Mouse (Mus musculus) ES-E14 (cell line): ENCODE data around the gene Olfr560. TPM values are rescaled to one million over a fixed set of nuclear protein-coding genes. Genes with fewer than 3 reads are reported as not detected.

Experiments
- DNase-seq: peaks from one replicate; pipeline ENCODE4 v3.0.0-alpha.2; 2013; ENCODE audit warnings: low read depth, low spot score
- H3K27ac ChIP-seq: 2 replicates; pipeline ENCODE4 v1.5.1; 2012; ENCODE audit warnings: low read depth, mild to moderate bottlenecking, low read length, moderate library complexity, mixed read lengths; ENCODE audit not compliant: poor library complexity, insufficient read depth, severe bottlenecking
- H3K36me3 ChIP-seq: 2 replicates; pipeline ENCODE4 v1.6.1; 2012; ENCODE audit warnings: mild to moderate bottlenecking, low read length, moderate library complexity, mixed read lengths; ENCODE audit not compliant: control insufficient read depth, poor library complexity, insufficient read depth, severe bottlenecking
- H3K4me1 ChIP-seq, 2 experiments: fragments of 150-350 bp in 1 of 2; sonication (generic) in 1 of 2; 2 replicates each; pipeline ENCODE4 v1.6.1; 2012; ENCODE audit warnings: low read length in 2 of 2, mild to moderate bottlenecking in 1 of 2, mixed read lengths in 1 of 2; ENCODE audit not compliant: control insufficient read depth in 2 of 2, insufficient read depth in 2 of 2, poor library complexity in 1 of 2
- H3K4me3 ChIP-seq, 2 experiments: fragments of 150-350 bp in 1 of 2; sonication (generic) in 1 of 2; 2 replicates each; pipeline ENCODE4 v1.5.1; 2012; ENCODE audit warnings: low read length in 2 of 2, low read depth in 1 of 2, mild to moderate bottlenecking in 1 of 2, mixed read lengths in 1 of 2; ENCODE audit not compliant: insufficient read depth in 1 of 2, poor library complexity in 1 of 2, severe bottlenecking in 1 of 2
- H3K9ac ChIP-seq: 2 replicates; pipeline ENCODE4 v1.6.1; 2012; ENCODE audit warnings: low read depth, mild to moderate bottlenecking, low read length, mixed read lengths; ENCODE audit not compliant: poor library complexity, insufficient read depth, severe bottlenecking
- H3K9me3 ChIP-seq: fragments of 150-350 bp; sonication (generic); 2 replicates; pipeline ENCODE4 v1.6.1; 2012; ENCODE audit warnings: low read depth, mild to moderate bottlenecking, low read length; ENCODE audit not compliant: control insufficient read depth, insufficient read depth
- CHD2 ChIP-seq: IDR thresholded peaks from 2 replicates; pipeline ENCODE4 v1.6.1; 2014; ENCODE audit warnings: mild to moderate bottlenecking, low read depth, low read length, inconsistent platforms
- HCFC1 ChIP-seq: IDR thresholded peaks from 2 replicates; pipeline ENCODE4 v1.6.1; 2012; ENCODE audit warnings: low read length, inconsistent platforms, borderline replicate concordance; ENCODE audit not compliant: insufficient read depth
- MAFK ChIP-seq: IDR thresholded peaks from 2 replicates; pipeline ENCODE4 v1.6.1; 2014; ENCODE audit warnings: mild to moderate bottlenecking, low read depth, low read length, inconsistent platforms; ENCODE audit not compliant: insufficient read depth
- ZC3H11A ChIP-seq: IDR thresholded peaks from 2 replicates; pipeline ENCODE4 v1.6.1; 2012; ENCODE audit warnings: low read depth, mild to moderate bottlenecking, inconsistent platforms, low read length, borderline replicate concordance
- ZNF384 ChIP-seq: IDR thresholded peaks from 2 replicates; pipeline ENCODE4 v1.6.1; 2012; ENCODE audit warnings: low read depth, low read length, inconsistent platforms
- in situ Hi-C, 2 experiments: fragments of 600-800 bp; cut with MboI; formaldehyde crosslinking; loops; one replicate each; pipeline ENCODE4 v1.15.1; 2025; ENCODE audit warnings: low sequenced_read_pairs in 2 of 2, inconsistent platforms in 1 of 2; ENCODE audit not compliant: unreplicated experiment in 2 of 2
- total RNA-seq: library from RNA; depleted of rRNA; stranded (reverse); fragments of 300-350 nt; gene quantifications from 2 replicates; pipeline ENCODE4 v1.2.3, GENCODE M21; 2012; rRNA removed

The Olfr560 gene
- total RNA-seq, 1 experiment: not detected

DNA sequence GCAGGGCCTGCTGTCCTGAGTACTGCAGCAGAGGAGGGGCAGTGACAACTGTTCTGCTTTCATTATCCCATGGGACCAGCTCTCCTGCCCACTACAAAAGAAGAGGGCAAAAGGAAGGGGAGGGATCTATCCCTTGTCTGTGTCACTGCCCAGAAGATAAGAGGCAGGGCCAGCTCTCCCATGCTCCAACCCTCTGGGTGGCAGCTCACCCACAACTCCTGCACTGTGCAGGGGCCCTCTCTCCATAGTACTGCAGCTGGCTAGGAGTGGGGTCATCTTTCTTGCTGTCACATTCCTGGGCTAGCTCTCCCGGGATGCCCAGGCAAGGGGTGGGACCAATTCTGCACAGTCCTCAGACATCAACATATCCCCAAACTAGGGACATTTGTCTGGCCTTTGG lies 25.4 kb downstream of the Olfr560 start:
- in situ Hi-C loops: no loop called here
- Histone ChIP-seq H3K9me3 (no peaks in the 10 kb centered on the region), H3K4me1 (no peaks in the 10 kb centered on the region), H3K4me3 (no peak overlapping the region), H3K36me3 (no peaks in the 10 kb centered on the region), H3K9ac (no peak overlapping the region), H3K27ac (no peak overlapping the region)
- TF ChIP-seq ZNF384 (no peak), ZC3H11A (no peak), HCFC1 (no peak), CHD2 (no peak)
- DNase-seq: no peak

DNA sequence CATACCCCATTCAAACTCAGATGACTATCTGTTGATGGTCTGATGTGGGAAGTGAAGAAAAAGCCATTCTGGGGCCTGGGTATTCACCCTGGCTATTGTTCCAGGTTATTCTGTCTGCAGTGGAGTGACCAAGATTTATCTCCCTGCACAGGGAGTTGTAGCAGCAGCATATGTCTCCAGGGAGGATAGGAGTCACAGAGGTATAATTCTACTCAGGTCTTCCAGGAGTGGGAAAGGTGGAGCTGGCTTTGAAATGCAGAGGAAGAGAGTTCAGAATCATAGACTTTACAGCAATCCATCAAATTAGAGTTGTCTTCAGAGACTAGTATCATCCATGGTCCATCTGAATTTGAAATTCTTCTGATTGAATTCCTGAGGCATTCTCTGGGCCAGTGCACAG lies 31.8 kb downstream of the Olfr560 start, which contains the start of gene Olfr559:
Gene Olfr559 (minus strand): TSS at position 101 of the 400 bp plus-strand sequence.
- Histone ChIP-seq H3K9ac (no peak within 1 kb of the TSS), H3K4me3 (no peak within 1 kb of the TSS), H3K9me3 (no peaks in the 10 kb centered on the region), H3K27ac (no peak within 1 kb of the TSS), H3K4me1 (no peaks in the 10 kb centered on the region), H3K36me3 (no peaks in the 10 kb centered on the region)
- TF ChIP-seq ZC3H11A: no peak
- TF ChIP-seq HCFC1: no peak
- no peak for TF ChIP-seq ZNF384
- no peak for TF ChIP-seq CHD2
- TF ChIP-seq MAFK: no peak
- DNase-seq: no peak
- in situ Hi-C loops: no loop called here

DNA sequence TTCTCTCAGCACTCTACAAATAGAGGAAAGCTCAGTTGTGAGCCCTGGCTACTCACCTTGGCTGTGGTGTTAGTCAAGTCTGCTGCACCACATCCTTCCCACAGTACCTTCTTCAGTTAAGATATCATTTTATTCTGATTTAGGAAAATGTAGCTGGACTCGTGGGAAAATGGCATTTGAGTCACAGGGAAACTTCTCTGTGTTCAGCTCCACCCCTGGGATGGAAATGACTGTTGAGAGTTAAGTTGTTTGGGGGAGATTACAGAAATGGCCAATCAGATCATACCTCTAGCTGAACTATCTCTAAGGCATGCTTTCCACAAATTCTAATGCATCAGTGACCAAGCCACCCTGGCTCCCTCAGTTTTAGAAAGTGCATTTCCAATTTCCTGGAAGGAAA lies 40.2 kb downstream of the Olfr560 start, which contains the start of gene Olfr33:
Gene Olfr33 (minus strand): TSS at position 101 of the 400 bp plus-strand sequence.
- H3K36me3 ChIP-seq: no peaks in the 10 kb centered on the region

DNA sequence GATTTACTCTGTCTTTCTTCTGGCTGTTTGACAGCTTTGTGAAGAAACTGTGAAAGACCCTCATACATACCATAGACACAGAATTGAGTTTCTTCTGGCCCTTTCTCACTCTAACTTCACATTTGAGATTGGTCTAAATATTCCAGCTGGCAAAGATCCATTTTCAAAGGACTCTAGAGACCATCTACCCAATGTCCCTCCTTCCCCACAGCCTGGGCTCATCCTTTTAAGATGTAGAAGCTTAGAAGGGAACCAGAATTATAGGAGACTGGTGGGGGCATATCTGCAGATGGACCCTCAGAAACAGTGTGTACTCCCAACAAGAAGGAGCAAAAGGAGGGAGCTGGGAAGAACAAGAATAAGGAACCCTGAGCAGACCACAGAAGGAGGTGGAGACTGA lies 57.3 kb downstream of the Olfr560 start, which contains the start of gene Olfr558:
Gene Olfr558 (plus strand): TSS at position 301 of the 400 bp plus-strand sequence.
- Histone ChIP-seq H3K36me3 (no peaks in the 10 kb centered on the region), H3K9me3 (no peaks in the 10 kb centered on the region), H3K4me3 (no peak within 1 kb of the TSS), H3K9ac (no peak within 1 kb of the TSS), H3K27ac (no peak within 1 kb of the TSS), H3K4me1 (no peaks in the 10 kb centered on the region)
- no peak for TF ChIP-seq MAFK
- no peak for TF ChIP-seq ZC3H11A
- no peak for TF ChIP-seq HCFC1
- TF ChIP-seq CHD2: no peak
- no peak for TF ChIP-seq ZNF384
- in situ Hi-C loops: no loop called here
- DNase-seq: no peak

More for the DNA sequence above, 40.2 kb downstream of the Olfr560 start, which contains the start of gene Olfr33:
- in situ Hi-C loops: no loop called here
- TF ChIP-seq HCFC1 (no peak), CHD2 (no peak), ZNF384 (no peak), MAFK (no peak), ZC3H11A (no peak)
- no peak within 1 kb of the TSS for H3K27ac ChIP-seq
- no peak within 1 kb of the TSS for H3K9ac ChIP-seq
- H3K9me3 ChIP-seq: no peaks in the 10 kb centered on the region
- DNase-seq: no peak
- no peak within 1 kb of the TSS for H3K4me3 ChIP-seq
- no peaks in the 10 kb centered on the region for H3K4me1 ChIP-seq

Other genes starting within 250 kb of the Olfr560 start
- not detected in 2 replicates for gene Olfr547, start 224.6 kb downstream of the Olfr560 start, total RNA-seq
- gene Olfr548-ps1, start 218.5 kb downstream of the Olfr560 start, total RNA-seq: not detected in 2 replicates
- not detected in 2 replicates for gene Olfr549, start 209.5 kb downstream of the Olfr560 start, total RNA-seq
- gene Trim21, start 193.9 kb downstream of the Olfr560 start, total RNA-seq: 6.2 and 7.5 TPM in 2 replicates
- gene Olfr550, start 187.9 kb downstream of the Olfr560 start, total RNA-seq: not detected in 2 replicates
- gene Olfr551, start 167.5 kb downstream of the Olfr560 start, total RNA-seq: not detected in 2 replicates
- not detected in 2 replicates for gene Olfr552, start 161.6 kb downstream of the Olfr560 start, total RNA-seq
- not detected in 2 replicates for gene Olfr553, start 141.1 kb downstream of the Olfr560 start, total RNA-seq
- gene Olfr554, start 120.9 kb downstream of the Olfr560 start, total RNA-seq: not detected in 2 replicates
- not detected in 2 replicates for gene Olfr555, start 100.5 kb downstream of the Olfr560 start, total RNA-seq
- not detected in 2 replicates for gene Olfr556, start 94.5 kb downstream of the Olfr560 start, total RNA-seq
- 3.1 and 3.9 TPM in 2 replicates for gene Trim68, start 72.0 kb downstream of the Olfr560 start, total RNA-seq
- gene Olfr557, start 63.5 kb downstream of the Olfr560 start, total RNA-seq: not detected in 2 replicates
- not detected in 2 replicates for gene Olfr558, start 57.2 kb downstream of the Olfr560 start, total RNA-seq
- gene Olfr33, start 40.3 kb downstream of the Olfr560 start, total RNA-seq: not detected in 2 replicates
- gene Olfr559, start 31.9 kb downstream of the Olfr560 start, total RNA-seq: not detected in 2 replicates
- not detected in 2 replicates for gene Olfr78, start 105 bp upstream of the Olfr560 start, total RNA-seq
- gene Olfr561, start 11.9 kb upstream of the Olfr560 start, total RNA-seq: not detected in 2 replicates
- gene Olfr564, start 44.1 kb upstream of the Olfr560 start, total RNA-seq: not detected in 2 replicates
- gene Olfr566, start 99.4 kb upstream of the Olfr560 start, total RNA-seq: not detected in 2 replicates
- gene Olfr568, start 117.8 kb upstream of the Olfr560 start, total RNA-seq: not detected in 2 replicates
- not detected in 2 replicates for gene Olfr569, start 131.5 kb upstream of the Olfr560 start, total RNA-seq
- gene Olfr570, start 135.2 kb upstream of the Olfr560 start, total RNA-seq: not detected in 2 replicates
- not detected in 2 replicates for gene Olfr571, start 158.2 kb upstream of the Olfr560 start, total RNA-seq
- gene Olfr572, start 165.0 kb upstream of the Olfr560 start, total RNA-seq: not detected in 2 replicates
- gene Olfr573-ps1, start 183.2 kb upstream of the Olfr560 start, total RNA-seq: not detected in 2 replicates
- not detected in 2 replicates for gene Olfr574, start 189.1 kb upstream of the Olfr560 start, total RNA-seq
- gene Olfr575, start 199.4 kb upstream of the Olfr560 start, total RNA-seq: not detected in 2 replicates
- not detected in 2 replicates for gene Olfr576, start 203.3 kb upstream of the Olfr560 start, total RNA-seq
- gene Olfr577, start 216.6 kb upstream of the Olfr560 start, total RNA-seq: not detected in 2 replicates
- gene Olfr578, start 230.0 kb upstream of the Olfr560 start, total RNA-seq: not detected in 2 replicates